Mouse (Mus musculus) kidney, embryonic 16.5 days (tissue): ENCODE data around the gene Gm11273. TPM values are rescaled to one million over a fixed set of nuclear protein-coding genes. Genes with fewer than 3 reads are reported as not detected.
"Not testable (repeated sequence)": the region's sequence is repeated elsewhere in the genome, so short reads cannot be mapped to it uniquely, and the experiment has no call there.

Source experiments
- ATAC-seq: fragments of 200-750 bp; cut with Nextera tagmentation; 2 replicates; pipeline ENCODE4 v1.8.0; 2017; ENCODE audit warnings: moderate TSS enrichment; ENCODE audit not compliant: low FRiP score, low TSS enrichment
- H3K27ac ChIP-seq: fragments of 300-500 bp; sonication (generic); 2 replicates; pipeline ENCODE4 v1.5.1; 2014; ENCODE audit warnings: low read length
- H3K27me3 ChIP-seq: fragments of 300-500 bp; sonication (generic); 2 replicates; pipeline ENCODE4 v1.6.1; 2014; ENCODE audit warnings: low read length, control low read depth, mixed read lengths; ENCODE audit not compliant: insufficient read depth
- H3K36me3 ChIP-seq: fragments of 300-500 bp; sonication (generic); 2 replicates; pipeline ENCODE4 v1.6.1; 2014; ENCODE audit warnings: low read length, control low read depth, mixed read lengths; ENCODE audit not compliant: insufficient read depth
- H3K4me1 ChIP-seq: fragments of 300-500 bp; sonication (generic); 2 replicates; pipeline ENCODE4 v1.6.1; 2014; ENCODE audit warnings: low read length, control low read depth, mixed read lengths; ENCODE audit not compliant: insufficient read depth
- H3K4me2 ChIP-seq: fragments of 300-500 bp; sonication (generic); replicated peaks from 2 replicates; pipeline ENCODE4 v1.6.1; 2014; ENCODE audit warnings: low read depth, low read length
- H3K4me3 ChIP-seq: fragments of 300-500 bp; sonication (generic); 2 replicates; pipeline ENCODE4 v1.5.1; 2014; ENCODE audit warnings: mild to moderate bottlenecking, low read length
- H3K9ac ChIP-seq: fragments of 300-500 bp; sonication (generic); replicated peaks from 2 replicates; pipeline ENCODE4 v1.6.1; 2014; ENCODE audit warnings: low read length
- H3K9me3 ChIP-seq: fragments of 300-500 bp; sonication (generic); 2 replicates; pipeline ENCODE4 v1.6.1; 2016; ENCODE audit warnings: low read length, control low read depth
- WGBS: fragments of 180-500 bp; shearing (Covaris S2); extraction: QIAGEN DNeasy Blood & Tissue Kit; methylation state at CpG from one replicate; pipeline ENCODE4 v1.1.7; 2014; 5-methylcytosine and 5-hydroxymethylcytosine counted together
- polyA plus RNA-seq: library from polyadenylated mRNA; unstranded; fragments of >200 nt; fragmentation: Nextera tagmentation; extraction: Ambion mirVana; gene quantifications from 2 replicates; pipeline ENCODE4 v1.2.1, GENCODE M21; 2015

Gm11273 gene
- polyA plus RNA-seq, 1 experiment from 2014 or later, result 9.9 TPM

- Histone ChIP-seq H3K9ac (no peak overlapping the region), H3K27me3 (no peaks in the 10 kb centered on the region), H3K27ac (no peak overlapping the region), H3K36me3 (peaks cover 13% of the 10 kb centered on the region), H3K4me2 (no peak overlapping the region), H3K4me3 (no peak overlapping the region), H3K4me1 (no peaks in the 10 kb centered on the region), H3K9me3 (peaks cover 4% of the 10 kb centered on the region; the same call in 1 of the 2 replicates)
- WGBS, result 94% methylated on average over 1 of the region's 1 CpGs
- ATAC-seq, result no peak
Measured at GRCm38 (mm10) chr13:21486881-21487280, 14.3 kb downstream of the Gm11273 start.

DNA sequence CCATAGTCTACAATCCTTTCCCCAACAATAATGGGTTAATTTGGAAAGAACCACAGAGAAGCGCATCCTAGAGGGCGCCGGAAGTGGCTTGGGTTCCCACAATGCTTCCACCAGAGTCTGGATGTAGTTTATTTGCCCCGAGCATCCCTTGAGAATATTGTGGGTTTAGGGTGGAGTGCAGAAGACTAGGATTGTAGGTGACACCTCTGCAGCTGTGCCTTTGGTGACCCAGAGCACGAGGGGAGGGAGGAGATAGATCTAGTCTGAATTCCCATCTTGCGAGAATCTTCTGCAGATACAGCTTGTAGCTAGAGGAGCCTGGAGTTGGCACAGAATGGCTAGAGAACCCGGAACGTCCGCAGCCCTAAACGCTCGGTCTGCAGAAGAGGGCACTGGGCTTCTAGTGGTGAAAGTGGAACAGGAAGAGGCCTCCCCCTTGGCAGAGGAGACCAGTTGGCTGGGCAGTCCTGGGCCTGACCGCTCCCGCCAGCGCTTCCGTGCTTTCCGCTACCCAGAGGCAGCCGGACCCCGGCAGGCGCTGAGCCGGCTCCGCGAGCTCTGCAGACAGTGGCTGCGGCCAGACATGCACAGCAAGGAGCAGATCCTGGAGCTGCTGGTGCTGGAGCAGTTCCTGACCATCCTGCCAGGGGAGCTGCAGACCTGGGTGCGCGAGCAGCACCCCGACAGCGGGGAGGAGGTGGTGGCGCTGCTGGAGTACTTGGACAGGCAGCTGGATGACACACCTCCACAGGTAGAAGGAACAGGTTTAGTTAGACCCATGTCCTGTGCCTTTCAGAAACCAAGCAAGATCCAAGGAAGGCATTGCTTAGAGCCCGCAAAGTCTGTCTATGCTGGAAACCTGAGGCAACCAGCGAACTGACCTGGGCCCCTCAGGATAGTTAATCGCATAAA, 22.2 kb downstream of the Gm11273 start, which contains the start of the genes Zkscan4 and Gm10065:
Gene Zkscan4, plus strand, starts transcription at position 149 of the 912 bp plus-strand sequence.
Gene Gm10065, minus strand, starts transcription at position 683 of the 912 bp plus-strand sequence.
- peak within 1 kb of the TSS; percentile 73 for H3K9ac ChIP-seq
- H3K27me3 ChIP-seq, H3K4me1 ChIP-seq, H3K36me3 ChIP-seq, H3K9me3 ChIP-seq: not testable (repeated sequence)
- ATAC-seq, result peak; percentile 92
- peak within 1 kb of the TSS; percentile 80 for H3K27ac ChIP-seq
- H3K4me3 ChIP-seq, result peak within 1 kb of the TSS; percentile 77
- WGBS, result 2% methylated on average over 30 of the region's 31 CpGs
- H3K4me2 ChIP-seq, result peak within 1 kb of the TSS; percentile 68

GRCm38 (mm10) chr13:21472427-21472826, 28.8 kb downstream of the Gm11273 start:
- Histone ChIP-seq H3K36me3 (no peaks in the 10 kb centered on the region), H3K27me3 (peaks cover 8% of the 10 kb centered on the region), H3K4me2 (no peak overlapping the region), H3K9me3 (no peaks in the 10 kb centered on the region), H3K9ac (no peak overlapping the region), H3K4me3 (no peak overlapping the region), H3K4me1 (0 out of 2 replicates have a peak, but pooled peaks cover 2% of the 10 kb centered on the region), H3K27ac (no peak overlapping the region)
- WGBS, result 41% methylated on average over 4 of the region's 4 CpGs
- ATAC-seq, result no peak

- H3K27ac ChIP-seq, result no peak overlapping the region
- H3K9ac ChIP-seq, result no peak overlapping the region
- peak overlapping the region; percentile 97 for H3K4me2 ChIP-seq
- no peak for ATAC-seq
- H3K4me1 ChIP-seq, result 0 out of 2 replicates have a peak, but pooled peaks cover 2% of the 10 kb centered on the region
- H3K9me3 ChIP-seq, result no peaks in the 10 kb centered on the region
- peaks cover 12% of the 10 kb centered on the region for H3K27me3 ChIP-seq
- H3K4me3 ChIP-seq, result peak overlapping the region; percentile 72; the same call in 1 of the 2 replicates
- H3K36me3 ChIP-seq, result no peaks in the 10 kb centered on the region
- 38% methylated on average over 9 of the region's 9 CpGs for WGBS
Measured at GRCm38 (mm10) chr13:21469097-21469496, 32.1 kb downstream of the Gm11273 start.

- ATAC-seq, result peak; percentile 100
- H3K27ac ChIP-seq, result 0 out of 2 replicates have a peak within 1 kb of the TSS, but pooled peaks have one; percentile 24
- peak within 1 kb of the TSS; percentile 81 for H3K9ac ChIP-seq
- peak within 1 kb of the TSS; percentile 72 for H3K4me3 ChIP-seq
- H3K4me1 ChIP-seq, result 0 out of 2 replicates have a peak, but pooled peaks cover 2% of the 10 kb centered on the region
- WGBS, result under 1% methylated on average over 53 of the region's 54 CpGs
- H3K27me3 ChIP-seq, result peaks cover 12% of the 10 kb centered on the region
- peak within 1 kb of the TSS; percentile 97 for H3K4me2 ChIP-seq
- H3K36me3 ChIP-seq, result no peaks in the 10 kb centered on the region
- H3K9me3 ChIP-seq, result no peaks in the 10 kb centered on the region
Measured at GRCm38 (mm10) chr13:21468061-21469019, 32.9 kb downstream of the Gm11273 start, which contains the start of gene Nkapl. Gene Nkapl, minus strand, starts transcription at chr13:21468509.

GRCm38 (mm10) chr13:21467336-21467735, 33.9 kb downstream of the Gm11273 start:
- 86% methylated on average over 10 of the region's 10 CpGs for WGBS
- Histone ChIP-seq H3K27me3 (peaks cover 12% of the 10 kb centered on the region), H3K4me3 (no peak overlapping the region), H3K27ac (no peak overlapping the region), H3K4me2 (no peak overlapping the region), H3K9ac (no peak overlapping the region), H3K36me3 (no peaks in the 10 kb centered on the region), H3K9me3 (no peaks in the 10 kb centered on the region), H3K4me1 (0 out of 2 replicates have a peak, but pooled peaks cover 2% of the 10 kb centered on the region)
- ATAC-seq, result no peak

DNA sequence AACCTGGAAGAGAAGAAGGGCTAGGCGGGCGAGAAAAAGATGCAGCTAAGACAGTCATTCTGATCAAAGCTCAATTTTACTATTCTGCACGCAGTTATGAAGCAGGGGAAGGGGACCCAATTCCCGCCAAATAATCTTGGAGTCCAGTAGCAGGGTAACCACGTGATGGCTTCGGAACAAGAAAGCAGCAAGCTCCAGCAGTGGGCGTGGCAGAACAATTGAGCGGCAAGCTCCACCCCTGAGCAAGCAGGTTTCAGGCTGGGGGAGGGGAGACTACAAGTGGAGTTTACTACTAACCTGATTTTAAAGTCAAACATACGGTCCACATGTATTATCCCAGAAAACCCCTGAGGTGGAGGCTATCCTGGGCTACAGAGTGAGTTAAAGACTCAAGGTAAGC, 38.7 kb downstream of the Gm11273 start:
- 45% methylated on average over 9 of the region's 9 CpGs for WGBS
- H3K36me3 ChIP-seq, result not testable (repeated sequence)

GRCm38 (mm10) chr13:21456347-21456746, 44.9 kb downstream of the Gm11273 start:
- Histone ChIP-seq H3K27me3 (no peaks in the 10 kb centered on the region; the same call in 1 of the 2 replicates), H3K9me3 (no peaks in the 10 kb centered on the region), H3K4me3 (no peak overlapping the region), H3K4me2 (no peak overlapping the region), H3K27ac (peak overlapping the region; percentile 34; the same call in 1 of the 2 replicates), H3K36me3 (peaks cover 5% of the 10 kb centered on the region; the same call in 1 of the 2 replicates), H3K4me1 (peaks cover 10% of the 10 kb centered on the region), H3K9ac (no peak overlapping the region)
- 17% methylated on average over 4 of the region's 4 CpGs for WGBS
- peak; percentile 82 for ATAC-seq

More for the DNA sequence above, 38.7 kb downstream of the Gm11273 start:
- not testable (repeated sequence) for H3K9me3 ChIP-seq, H3K4me2 ChIP-seq, H3K27ac ChIP-seq, H3K27me3 ChIP-seq, H3K4me1 ChIP-seq, H3K9ac ChIP-seq, H3K4me3 ChIP-seq, ATAC-seq

DNA sequence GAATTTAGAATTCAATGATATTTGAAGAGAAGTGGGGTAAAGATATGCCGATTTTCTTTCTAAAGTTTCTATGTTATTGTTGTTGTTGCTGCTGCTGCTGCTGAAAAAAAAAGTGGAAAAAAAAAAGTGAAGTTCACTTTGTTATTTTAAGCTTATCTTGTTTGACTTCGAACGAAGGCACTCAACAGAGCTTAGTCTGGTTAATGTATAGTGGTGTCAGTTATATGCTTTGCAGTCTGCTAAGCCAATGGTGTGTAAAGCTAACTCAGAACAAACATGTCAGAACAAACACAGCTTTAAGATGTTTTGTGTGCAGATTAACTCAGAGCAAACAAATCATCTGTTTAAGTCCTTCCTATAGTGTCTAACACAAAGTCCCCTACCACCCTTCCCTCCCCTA, 47.1 kb downstream of the Gm11273 start:
- Histone ChIP-seq H3K9me3 (no peaks in the 10 kb centered on the region), H3K36me3 (peaks cover 6% of the 10 kb centered on the region; the same call in 1 of the 2 replicates), H3K4me2 (peak overlapping the region; percentile 87; the same call in 1 of the 2 replicates), H3K27ac (0 out of 2 replicates have a peak overlapping the region, but pooled peaks have one; percentile 36), H3K4me1 (peaks cover 10% of the 10 kb centered on the region), H3K9ac (no peak overlapping the region), H3K27me3 (no peaks in the 10 kb centered on the region; the same call in 1 of the 2 replicates), H3K4me3 (no peak overlapping the region)
- peak; percentile 75; the same call in 1 of the 2 replicates for ATAC-seq
- whole genome bisulfite sequencing, result 73% methylated on average over 3 of the region's 3 CpGs
